Mouse (Mus musculus) sigmoid colon, adult 10 weeks (tissue): ENCODE measurements around the gene Tll1. TPM values are rescaled to one million over a fixed set of nuclear protein-coding genes. Genes with fewer than 3 reads are reported as not detected.

Source experiments
- polyA plus RNA-seq: library from polyadenylated mRNA; stranded (reverse); fragments of 350-450 nt; fragmentation: Illumina TruSeq; extraction: RNeasy Lipid Tissue Mini Kit (QIAGEN cat#74804); gene quantifications from one replicate; pipeline ENCODE4 v1.2.3, GENCODE M21; 2014; ENCODE audit warnings: low read depth, low replicate concordance

The Tll1 gene
- 1.4 TPM for polyA plus RNA-seq

DNA sequence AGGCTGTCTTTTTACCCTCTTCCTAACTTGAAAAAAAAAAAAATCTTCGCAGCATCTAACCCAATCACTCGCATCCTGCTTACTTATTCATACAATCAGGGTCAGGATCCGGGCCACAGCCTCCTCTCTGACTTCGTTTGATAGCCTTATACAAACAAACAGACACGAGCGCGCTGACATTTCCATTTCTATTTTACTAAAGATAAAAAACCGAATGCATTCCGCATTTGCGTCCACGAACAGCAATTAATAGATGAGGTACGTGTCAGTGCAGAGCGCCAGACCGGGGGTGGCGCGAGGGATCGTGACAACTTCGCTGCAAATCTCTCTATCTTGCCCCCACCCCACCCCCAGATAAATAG lies at the start of gene Tll1:
Gene Tll1, minus strand, starts transcription at position 248 of the 362 bp plus-strand sequence.

